Mouse (Mus musculus) myocyte (in vitro differentiated cells): Measurements from ENCODE around the gene Myl7.

Experiments used
- CEBPB ChIP-seq: IDR thresholded peaks from 2 replicates; pipeline ENCODE4 v1.6.1; 2011; ENCODE audit warnings: mild to moderate bottlenecking, moderate library complexity; ENCODE audit not compliant: poor library complexity, insufficient read depth, severe bottlenecking
- E2F4 ChIP-seq: IDR thresholded peaks from one replicate; pipeline ENCODE4 v1.6.1; 2011; ENCODE audit warnings: mild to moderate bottlenecking, control low read depth, moderate library complexity; ENCODE audit not compliant: insufficient read depth
- MAX ChIP-seq: IDR thresholded peaks from one replicate; pipeline ENCODE4 v1.6.1; 2011; ENCODE audit warnings: low read depth, mild to moderate bottlenecking, control low read depth
- POLR2A ChIP-seq: IDR thresholded peaks from one replicate; pipeline ENCODE4 v1.6.1; 2011; ENCODE audit warnings: low read depth, mild to moderate bottlenecking, control low read depth, moderate library complexity; ENCODE audit not compliant: insufficient read length
- POLR2AphosphoS2 ChIP-seq: IDR thresholded peaks from one replicate; pipeline ENCODE4 v1.6.1; 2011; ENCODE audit warnings: low read depth, control low read depth; ENCODE audit not compliant: insufficient read length
- REST ChIP-seq: IDR thresholded peaks from one replicate; pipeline ENCODE4 v1.6.1; 2011; ENCODE audit warnings: mild to moderate bottlenecking, control low read depth, moderate library complexity; ENCODE audit not compliant: insufficient read depth, insufficient read length
- TCF12 ChIP-seq: IDR thresholded peaks from one replicate; pipeline ENCODE4 v1.6.1; 2011; ENCODE audit warnings: mild to moderate bottlenecking, control low read depth; ENCODE audit not compliant: poor library complexity, insufficient read depth, severe bottlenecking
- USF1 ChIP-seq: IDR thresholded peaks from one replicate; pipeline ENCODE4 v1.6.1; 2011; ENCODE audit warnings: low read depth, mild to moderate bottlenecking, control low read depth, moderate library complexity

GRCm38 (mm10) chr11:5851021-5851736, 47.4 kb downstream of the Myl7 start:
- TF ChIP-seq E2F4, result no peak
- TF ChIP-seq CEBPB, result no peak
- TF ChIP-seq POLR2AphosphoS2, result no peak
- TF ChIP-seq REST, result no peak
- no peak for TF ChIP-seq USF1
- no peak for TF ChIP-seq POLR2A
- TF ChIP-seq TCF12, result no peak
- no peak for TF ChIP-seq MAX
